26 mouse cellular contexts compared by ENCODE assay signal in genomic region chr10:21478004-21478403, GRCm38 (mm10).
"Had no signal": no experiment of that assay in that cellular context is flagged by ENCODE, and none has a peak within 500 bp of the region (broad histone marks: within the 10 kb centered on the region; RNA-seq: fewer than 3 reads in every experiment).

No protein-coding gene starts in this region.

- H3K9ac ChIP-seq: heart, embryonic 13.5 days; heart, embryonic 15.5 days; hindbrain, embryonic 13.5 days; hindbrain, embryonic 15.5 days; kidney, embryonic 15.5 days; limb, embryonic 12.5 days; liver, embryonic 13.5 days had no signal

- H3K4me3 ChIP-seq: heart, adult 2 months; heart, embryonic 13.5 days; heart, embryonic 15.5 days; hindbrain, embryonic 13.5 days; hindbrain, embryonic 15.5 days; kidney, embryonic 15.5 days; left cerebral cortex, adult 2 months; limb, embryonic 10.5 days; limb, embryonic 12.5 days; liver, embryonic 13.5 days had no signal

- H3K9me3 ChIP-seq: heart, embryonic 15.5 days; hindbrain, embryonic 15.5 days; kidney, embryonic 15.5 days; limb, embryonic 10.5 days; liver, embryonic 13.5 days had no signal

- H3K27ac ChIP-seq: heart, adult 2 months; heart, embryonic 13.5 days; heart, embryonic 15.5 days; hindbrain, embryonic 13.5 days; hindbrain, embryonic 15.5 days; hindbrain, postnatal 0 days; kidney, embryonic 15.5 days; kidney, postnatal 0 days; left cerebral cortex, adult 2 months; limb, embryonic 10.5 days; limb, embryonic 12.5 days; liver, embryonic 13.5 days had no signal

- H3K4me2 ChIP-seq: heart, embryonic 11.5 days; heart, embryonic 13.5 days; heart, embryonic 15.5 days; hindbrain, embryonic 13.5 days; hindbrain, embryonic 15.5 days; kidney, embryonic 15.5 days; limb, embryonic 12.5 days; liver, embryonic 11.5 days; liver, embryonic 13.5 days had no signal

- DNase-seq: gastrocnemius, postnatal 14 days; gastrocnemius, postnatal 36 days; heart, adult 11 months; heart, adult 2 months; heart, postnatal 14 days; heart, postnatal 36 days; kidney, adult 11 months; kidney, adult 2 months; kidney, adult 9 months; kidney, postnatal 25 days; kidney, postnatal 4 days; layer of hippocampus, adult 9-11 months; liver; liver, embryonic 13.5 days had no signal

- H3K4me1 ChIP-seq: hindbrain, embryonic 13.5 days; hindbrain, embryonic 15.5 days; kidney, embryonic 15.5 days; limb, embryonic 10.5 days; liver, embryonic 13.5 days had no signal

- H3K27me3 ChIP-seq: heart, embryonic 13.5 days; heart, embryonic 15.5 days; hindbrain, embryonic 13.5 days; hindbrain, embryonic 15.5 days; kidney, embryonic 15.5 days; limb, embryonic 12.5 days; liver, embryonic 13.5 days had no signal

- H3K36me3 ChIP-seq: heart, embryonic 13.5 days; heart, embryonic 15.5 days; hindbrain, embryonic 13.5 days; hindbrain, embryonic 15.5 days; kidney, embryonic 15.5 days; limb, embryonic 10.5 days; limb, embryonic 12.5 days; liver, embryonic 13.5 days had no signal
